Mouse (Mus musculus) T-helper 17 cell (primary cell): ENCODE results near the gene 1500011B03Rik.
"Not testable (repeated sequence)": the region's sequence is repeated elsewhere in the genome, so short reads cannot be mapped to it uniquely, and the experiment has no call there.

Source experiments
- in situ Hi-C, 2 experiments: fragments of 300-600 bp; cut with MboI, MseI; formaldehyde crosslinking; loops; 1 replicate in 1 of 2; 2 replicates in 1 of 2; pipeline ENCODE4 v1.15.1; 2025; ENCODE audit warnings: high pct_unique_total_duplicates in 2 of 2

1500011B03Rik gene

GRCm38 (mm10) chr5:114822796-114823688 is at the start of gene 1500011B03Rik:
Gene 1500011B03Rik, minus strand, starts transcription at chr5:114823468.
- in situ Hi-C loops, result no loop called here

GRCm38 (mm10) chr5:114865279-114865678 is 42.0 kb upstream of the 1500011B03Rik start:
- in situ Hi-C loops, result no loop called here

GRCm38 (mm10) chr5:114864813-114865212 is 41.5 kb upstream of the 1500011B03Rik start:
- in situ Hi-C loops, result no loop called here

- in situ Hi-C loops, result no loop called here
Observed at GRCm38 (mm10) chr5:114861730-114862129, 38.5 kb upstream of the 1500011B03Rik start.

GRCm38 (mm10) chr5:114859253-114859652 is 36.0 kb upstream of the 1500011B03Rik start:
- in situ Hi-C loops, result loop anchor here in 1 of 2 experiments (10.0 kb wide), 1 partner anchor 854 kb away; the partner anchor contains the start of gene Dao

- in situ Hi-C loops, result loop anchor here in 1 of 2 experiments (10.0 kb wide), 1 partner anchor 854 kb away; the partner anchor contains the start of gene Dao
Observed at GRCm38 (mm10) chr5:114858582-114858981, 35.3 kb upstream of the 1500011B03Rik start, which contains the start of gene Gm9936. Gene Gm9936, minus strand, starts transcription at chr5:114858682.

GRCm38 (mm10) chr5:114853364-114853763 is 30.1 kb upstream of the 1500011B03Rik start, which contains the start of gene 4930519G04Rik:
Gene 4930519G04Rik, plus strand, starts transcription at chr5:114853664.
- in situ Hi-C loops, result loop anchor here (5.0 to 10.0 kb wide), 2 partner anchors 849 to 1511 kb away; partner anchors contain the start of gene Dao (in 1 of the 2)

- in situ Hi-C loops, result loop anchor here (5.0 to 10.0 kb wide), 2 partner anchors 847 to 1509 kb away; partner anchors contain the start of gene Dao (in 1 of the 2)
Observed at GRCm38 (mm10) chr5:114851565-114852236, 28.4 kb upstream of the 1500011B03Rik start.

- in situ Hi-C loops, result not testable (repeated sequence)
Observed at GRCm38 (mm10) chr5:114844371-114844770, 21.1 kb upstream of the 1500011B03Rik start.

- in situ Hi-C loops, result no loop called here
Observed at GRCm38 (mm10) chr5:114842674-114843073, 19.4 kb upstream of the 1500011B03Rik start.

- in situ Hi-C loops, result not testable (repeated sequence)
Observed at GRCm38 (mm10) chr5:114842155-114842554, 18.9 kb upstream of the 1500011B03Rik start.

- in situ Hi-C loops, result not testable (repeated sequence)
Observed at GRCm38 (mm10) chr5:114840481-114840880, 17.2 kb upstream of the 1500011B03Rik start.

GRCm38 (mm10) chr5:114836886-114837285 is 13.6 kb upstream of the 1500011B03Rik start:
- in situ Hi-C loops, result no loop called here

- in situ Hi-C loops, result no loop called here
Observed at GRCm38 (mm10) chr5:114829740-114830139, 6.5 kb upstream of the 1500011B03Rik start.

- in situ Hi-C loops, result no loop called here
Observed at GRCm38 (mm10) chr5:114827427-114827826, 4.2 kb upstream of the 1500011B03Rik start.

- in situ Hi-C loops, result no loop called here
Observed at GRCm38 (mm10) chr5:114825978-114826691, 2.9 kb upstream of the 1500011B03Rik start.

GRCm38 (mm10) chr5:114824197-114824596 is 929 bp upstream of the 1500011B03Rik start:
- in situ Hi-C loops, result no loop called here

- in situ Hi-C loops, result no loop called here
Observed at GRCm38 (mm10) chr5:114818124-114818523, 5.1 kb downstream of the 1500011B03Rik start.

- in situ Hi-C loops, result no loop called here
Observed at GRCm38 (mm10) chr5:114816599-114816998, 6.7 kb downstream of the 1500011B03Rik start.

- in situ Hi-C loops, result no loop called here
Observed at GRCm38 (mm10) chr5:114813525-114814181, 9.6 kb downstream of the 1500011B03Rik start.

- in situ Hi-C loops, result no loop called here
Observed at GRCm38 (mm10) chr5:114809826-114810225, 13.4 kb downstream of the 1500011B03Rik start.
